Mouse (Mus musculus): ENCODE measurements around the gene Bcar3.

Gene Bcar3

GRCm38 (mm10) chr3:122456807-122457206 is 162.9 kb downstream of the Bcar3 start:
- DNase-seq (ENCODE audit: low spot score in 2 of 2): no peak

- no peak for DNase-seq (ENCODE audit: low spot score in 2 of 2)
These were observed 163.8 kb downstream of the Bcar3 start for GRCm38 (mm10) chr3:122457723-122458122.

- DNase-seq (ENCODE audit: low spot score in 2 of 2): no peak
These were observed 164.8 kb downstream of the Bcar3 start for GRCm38 (mm10) chr3:122458743-122459142.

- no peak for DNase-seq (ENCODE audit: low spot score in 2 of 2)
These were observed 167.0 kb downstream of the Bcar3 start for GRCm38 (mm10) chr3:122460848-122461511.

- DNase-seq (ENCODE audit: low spot score in 2 of 2): no peak
These were observed 167.6 kb downstream of the Bcar3 start for GRCm38 (mm10) chr3:122461512-122461881.

GRCm38 (mm10) chr3:122461932-122462871 is 168.3 kb downstream of the Bcar3 start:
- DNase-seq (ENCODE audit: low spot score in 2 of 2): no peak

GRCm38 (mm10) chr3:122463166-122463565 is 169.2 kb downstream of the Bcar3 start:
- DNase-seq (ENCODE audit: low spot score in 2 of 2): no peak

GRCm38 (mm10) chr3:122466100-122466730 is 172.3 kb downstream of the Bcar3 start:
- DNase-seq (ENCODE audit: low spot score in 2 of 2): peak in 1 of 2 experiments; percentile 67

GRCm38 (mm10) chr3:122467977-122468376 is 174.0 kb downstream of the Bcar3 start:
- DNase-seq (ENCODE audit: low spot score in 2 of 2): no peak

- no peak for DNase-seq (ENCODE audit: low spot score in 2 of 2)
These were observed 176.5 kb downstream of the Bcar3 start for GRCm38 (mm10) chr3:122470326-122471016.

GRCm38 (mm10) chr3:122471017-122471721 is 177.2 kb downstream of the Bcar3 start:
- DNase-seq (ENCODE audit: low spot score in 2 of 2): no peak

GRCm38 (mm10) chr3:122472412-122472811 is 178.5 kb downstream of the Bcar3 start:
- no peak for DNase-seq (ENCODE audit: low spot score in 2 of 2)

GRCm38 (mm10) chr3:122473523-122474034 is 179.6 kb downstream of the Bcar3 start:
- DNase-seq (ENCODE audit: low spot score in 2 of 2): no peak

- no peak for DNase-seq (ENCODE audit: low spot score in 2 of 2)
These were observed 180.1 kb downstream of the Bcar3 start for GRCm38 (mm10) chr3:122474067-122474466.

- no peak for DNase-seq (ENCODE audit: low spot score in 2 of 2)
These were observed 180.9 kb downstream of the Bcar3 start for GRCm38 (mm10) chr3:122474796-122475195.

GRCm38 (mm10) chr3:122475735-122476134 is 181.8 kb downstream of the Bcar3 start:
- DNase-seq (ENCODE audit: low spot score in 2 of 2): no peak

- DNase-seq (ENCODE audit: low spot score in 2 of 2): no peak
These were observed 182.7 kb downstream of the Bcar3 start for GRCm38 (mm10) chr3:122476656-122477055.

- no peak for DNase-seq (ENCODE audit: low spot score in 2 of 2)
These were observed 183.6 kb downstream of the Bcar3 start for GRCm38 (mm10) chr3:122477541-122477940.

GRCm38 (mm10) chr3:122478735-122479134 is 184.8 kb downstream of the Bcar3 start:
- DNase-seq (ENCODE audit: low spot score in 2 of 2): peak; percentile 51 to 73

GRCm38 (mm10) chr3:122480065-122480675 is 186.2 kb downstream of the Bcar3 start:
- DNase-seq (ENCODE audit: low spot score in 2 of 2): peak in 1 of 2 experiments; percentile 62

All from left cerebral cortex, adult 9 months (tissue).